Mouse (Mus musculus) ES-E14 (cell line): Measurements from ENCODE around the gene Tipin.
"Not testable (repeated sequence)": the region's sequence is repeated elsewhere in the genome, so short reads cannot be mapped to it uniquely, and the experiment has no call there.

Experiments
- CHD2 ChIP-seq: IDR thresholded peaks from 2 replicates; pipeline ENCODE4 v1.6.1; 2014; ENCODE audit warnings: mild to moderate bottlenecking, low read depth, low read length, inconsistent platforms
- HCFC1 ChIP-seq: IDR thresholded peaks from 2 replicates; pipeline ENCODE4 v1.6.1; 2012; ENCODE audit warnings: low read length, inconsistent platforms, borderline replicate concordance; ENCODE audit not compliant: insufficient read depth
- ZC3H11A ChIP-seq: IDR thresholded peaks from 2 replicates; pipeline ENCODE4 v1.6.1; 2012; ENCODE audit warnings: low read depth, mild to moderate bottlenecking, inconsistent platforms, low read length, borderline replicate concordance

- not testable (repeated sequence) for TF ChIP-seq CHD2, ZC3H11A, HCFC1
Observed at GRCm38 (mm10) chr9:64303086-64303485, 21.7 kb downstream of the Tipin start.
